Mouse (Mus musculus): ENCODE data around the gene Fermt3.

- no peak for TF ChIP-seq CTCF (IDR thresholded peaks at IDR 0.05; ENCODE audit: insufficient read depth, low read length)
- no peak for TF ChIP-seq POLR2A (IDR thresholded peaks at IDR 0.05; ENCODE audit: borderline replicate concordance, extremely low read depth, low read depth, low read length)
Measured at GRCm38 (mm10) chr19:6994002-6994401, 25.3 kb downstream of the Fermt3 start.
